Mouse (Mus musculus): ENCODE data around the gene D630003M21Rik. TPM values are rescaled to one million over a fixed set of nuclear protein-coding genes. Genes with fewer than 3 reads are reported as not detected.
A peak's percentile ranks its signal among the peaks of the same experiment; 100 is the strongest.

Gene D630003M21Rik
- total RNA-seq, 2 experiments from 2014 or later = 3.8 to 4.8 TPM

DNA sequence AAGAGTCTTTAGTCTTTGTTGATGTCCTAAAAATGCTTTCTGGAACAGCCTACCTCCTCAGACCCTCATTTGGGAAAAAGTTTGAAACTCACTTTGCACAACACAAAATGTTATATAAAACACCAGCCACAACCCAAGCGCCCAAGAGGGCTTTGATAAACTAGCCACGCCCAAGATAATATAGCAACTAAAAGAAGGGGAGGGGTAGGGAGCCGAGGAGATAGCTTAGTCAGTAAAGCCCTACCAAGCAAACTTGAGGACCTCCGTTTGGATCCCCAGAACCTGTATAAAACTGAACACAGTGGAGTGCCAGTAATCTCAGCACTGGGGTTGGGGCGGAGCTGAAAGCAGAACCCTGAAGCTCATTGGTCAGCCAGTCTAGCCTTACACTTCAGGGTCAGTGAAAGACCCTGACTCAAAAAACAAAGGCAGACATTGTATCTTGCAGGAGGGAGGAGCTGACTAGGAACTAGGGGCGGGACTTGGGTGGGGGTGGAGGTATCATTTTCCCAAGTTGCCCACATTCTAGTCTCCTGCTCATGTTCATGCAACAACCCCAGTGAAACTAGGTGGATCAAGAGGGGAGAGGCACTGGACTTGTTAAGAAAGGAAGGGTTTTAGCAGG is 76.2 kb downstream of the D630003M21Rik start:
- DNase-seq (ENCODE audit: low spot score in 2 of 2) = no peak
- intact Hi-C loops (cut with DNase I) = no loop called here

DNA sequence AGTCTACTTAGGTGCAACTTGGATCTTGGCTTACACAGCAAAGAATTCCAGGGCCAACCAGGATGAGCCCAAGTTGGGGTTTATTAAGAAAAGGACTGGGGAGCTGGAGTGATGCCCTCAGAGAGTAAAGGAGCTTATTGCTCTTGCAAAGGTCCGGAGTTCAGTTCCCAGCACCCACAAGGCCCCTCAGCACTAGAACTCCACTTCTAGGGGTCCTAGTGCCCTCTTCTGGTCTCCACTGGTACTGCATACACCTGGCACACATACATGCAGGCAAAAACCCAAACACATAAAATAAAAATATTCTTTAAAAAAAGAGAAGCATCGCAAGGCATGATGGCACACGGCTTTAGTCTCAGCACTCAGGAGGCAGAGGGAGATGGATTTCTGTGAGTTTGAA is 77.9 kb downstream of the D630003M21Rik start:
- DNase-seq (ENCODE audit: low spot score in 2 of 2) = no peak
- intact Hi-C loops (cut with DNase I) = no loop called here

DNA sequence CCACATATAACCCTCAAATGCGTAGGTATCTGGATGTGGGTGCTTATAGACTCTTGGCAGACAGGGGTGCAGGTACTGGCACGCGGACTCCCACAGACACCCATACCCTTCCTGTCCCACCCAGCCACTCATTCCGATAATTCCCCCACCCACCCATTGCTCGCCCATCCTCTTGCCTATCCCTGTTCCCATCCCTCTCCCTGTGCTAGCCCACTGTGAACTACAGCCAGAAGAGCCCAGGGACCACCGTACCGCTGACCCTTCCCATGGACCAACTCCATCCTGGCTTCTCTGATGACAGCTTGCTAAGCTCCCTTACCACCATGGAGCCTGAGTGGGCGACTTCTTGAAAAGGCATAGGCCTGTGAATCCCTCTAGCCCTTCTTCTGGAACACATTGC is 82.1 kb downstream of the D630003M21Rik start:
- intact Hi-C loops (cut with DNase I) = loop anchor here (5.0 kb wide), 1 partner anchor 40 kb away; no protein-coding TSS in a partner anchor
- no peak for DNase-seq (ENCODE audit: low spot score in 2 of 2)

DNA sequence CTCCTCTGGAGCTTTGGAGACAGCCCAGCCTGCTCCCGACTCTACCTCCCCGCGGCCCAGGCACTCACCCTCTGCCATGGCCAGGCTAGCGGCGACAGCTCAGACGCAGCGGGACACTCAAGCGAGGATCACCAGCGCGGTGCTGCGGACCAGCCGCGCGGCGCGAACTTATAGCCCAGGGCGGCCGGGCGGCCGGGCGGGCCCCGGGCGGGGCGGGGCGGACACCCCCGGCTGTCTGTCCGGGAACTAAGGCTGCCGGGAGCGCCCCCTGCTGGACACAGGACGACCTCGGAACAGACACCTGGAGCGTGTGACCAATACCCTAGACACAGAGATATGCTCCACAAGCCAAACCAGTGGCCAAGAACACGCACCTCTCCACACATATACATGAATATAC is 82.8 kb downstream of the D630003M21Rik start, which contains the start of gene Tgm2:
Tgm2 (minus strand) TSS at position 214 of the 400 bp plus-strand sequence.
- DNase-seq (ENCODE audit: low spot score in 2 of 2) = peak; percentile 72 to 77
- intact Hi-C loops (cut with DNase I) = loop anchor here (5.0 kb wide), 1 partner anchor 39 kb away; no protein-coding TSS in a partner anchor

DNA sequence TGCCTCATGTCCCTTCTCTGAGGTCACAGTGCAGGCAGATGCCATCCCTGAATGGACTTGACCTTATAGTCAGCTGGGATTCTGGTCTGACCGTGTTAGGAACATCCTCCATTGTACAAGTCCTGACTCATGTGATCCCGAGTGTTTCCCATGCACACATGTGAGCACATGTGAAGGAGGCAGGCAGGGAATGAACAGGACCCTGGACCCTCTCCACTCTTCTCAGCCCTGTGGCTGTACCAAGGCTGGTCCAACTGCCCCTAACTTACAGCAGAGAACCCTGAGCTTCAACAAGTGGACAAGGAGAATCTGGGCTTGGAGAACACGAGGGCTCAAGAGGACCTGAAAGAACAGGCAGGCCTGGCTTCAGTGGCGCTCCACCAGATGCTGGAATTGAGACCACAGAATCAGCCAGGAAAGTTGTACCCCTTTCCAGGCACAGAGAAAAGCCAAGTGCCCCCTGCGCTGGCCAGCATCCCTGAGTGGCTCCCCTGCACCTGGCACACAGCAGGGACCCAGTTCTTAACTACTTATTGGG is 83.4 kb downstream of the D630003M21Rik start:
- no peak for DNase-seq (ENCODE audit: low spot score in 2 of 2)
- intact Hi-C loops (cut with DNase I) = loop anchor here (5.0 kb wide), 1 partner anchor 38 kb away; no protein-coding TSS in a partner anchor

DNA sequence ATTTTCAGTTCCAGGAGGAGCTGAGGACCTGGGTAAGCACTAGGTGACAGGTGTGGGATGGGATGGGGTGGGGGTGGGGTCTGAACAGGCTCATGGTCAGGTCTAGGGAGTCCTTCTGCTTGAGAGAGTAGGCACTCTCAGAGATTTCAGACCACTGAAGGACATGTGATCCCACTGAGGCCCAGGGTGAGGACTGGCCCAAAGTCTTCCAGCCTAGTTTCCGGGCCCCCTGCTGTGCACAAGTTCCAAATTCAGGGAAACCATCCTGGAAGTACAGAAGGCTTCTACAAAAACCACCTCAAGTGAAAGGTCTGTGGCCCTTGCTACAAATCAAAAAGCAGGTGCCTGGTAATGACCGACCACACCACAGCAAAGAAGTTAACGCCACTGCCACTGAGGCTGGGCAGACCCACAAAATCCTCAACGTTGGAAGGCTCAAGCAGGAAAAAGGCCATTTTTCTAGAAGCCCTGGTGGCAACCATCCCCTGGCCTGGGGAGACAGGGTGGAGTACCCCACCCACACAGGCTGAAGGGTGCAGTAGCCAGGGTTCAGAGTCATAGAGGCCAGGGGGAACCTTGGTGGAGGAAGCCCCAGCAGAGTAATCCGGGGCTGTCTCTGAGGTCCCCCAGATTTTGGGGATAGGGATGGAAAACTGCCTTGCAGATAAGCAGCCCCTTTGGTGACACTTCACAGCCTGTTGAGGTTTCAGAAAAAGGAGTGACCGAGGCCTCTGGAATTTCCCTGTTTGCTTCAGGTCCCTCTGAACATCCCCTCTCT is 84.1 kb downstream of the D630003M21Rik start:
- DNase-seq (ENCODE audit: low spot score in 2 of 2) = no peak
- intact Hi-C loops (cut with DNase I) = loop anchor here (5.0 kb wide), 1 partner anchor 38 kb away; no protein-coding TSS in a partner anchor

DNA sequence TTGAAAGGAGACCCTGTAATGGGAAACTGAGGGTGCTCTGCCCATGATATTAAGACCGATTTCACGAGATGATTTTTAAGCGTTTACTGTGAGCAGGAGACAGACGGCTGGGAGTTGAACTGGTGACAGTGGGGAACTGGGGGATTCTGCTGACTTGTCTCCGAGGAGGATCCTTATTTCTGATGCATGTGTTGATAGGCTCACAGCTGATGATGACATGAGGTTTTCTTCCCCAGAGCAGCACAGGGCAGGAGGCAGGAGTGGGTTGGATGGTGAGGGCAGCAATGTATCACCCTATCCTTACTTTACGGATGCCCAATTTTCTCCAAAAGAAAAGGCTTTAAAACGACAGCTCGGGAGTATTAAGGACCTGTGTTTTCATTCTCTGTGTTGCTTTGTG is 84.8 kb downstream of the D630003M21Rik start:
- DNase-seq (ENCODE audit: low spot score in 2 of 2) = no peak
- intact Hi-C loops (cut with DNase I) = no loop called here

DNA sequence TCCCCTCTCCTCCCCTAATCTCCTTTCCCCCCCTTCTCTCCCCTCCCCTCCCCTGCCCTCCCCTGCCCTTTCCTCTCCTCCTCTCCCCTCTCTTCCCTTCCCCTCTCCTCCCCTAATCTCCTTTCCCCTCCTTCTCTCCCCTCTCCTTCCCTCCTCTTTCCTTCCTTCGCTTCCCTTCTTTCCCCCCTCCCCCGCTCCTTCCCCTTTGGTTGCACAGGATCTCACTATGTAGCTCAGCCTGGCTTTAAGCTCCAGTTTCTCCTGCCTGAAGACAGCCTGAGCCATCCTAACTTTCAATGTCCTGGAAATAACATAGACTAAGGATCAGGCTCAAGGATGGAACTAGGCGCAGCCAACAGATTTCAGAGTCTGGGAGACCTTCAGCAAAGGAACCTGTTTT is 85.2 kb downstream of the D630003M21Rik start:
- no peak for DNase-seq (ENCODE audit: low spot score in 2 of 2)
- intact Hi-C loops (cut with DNase I) = no loop called here

DNA sequence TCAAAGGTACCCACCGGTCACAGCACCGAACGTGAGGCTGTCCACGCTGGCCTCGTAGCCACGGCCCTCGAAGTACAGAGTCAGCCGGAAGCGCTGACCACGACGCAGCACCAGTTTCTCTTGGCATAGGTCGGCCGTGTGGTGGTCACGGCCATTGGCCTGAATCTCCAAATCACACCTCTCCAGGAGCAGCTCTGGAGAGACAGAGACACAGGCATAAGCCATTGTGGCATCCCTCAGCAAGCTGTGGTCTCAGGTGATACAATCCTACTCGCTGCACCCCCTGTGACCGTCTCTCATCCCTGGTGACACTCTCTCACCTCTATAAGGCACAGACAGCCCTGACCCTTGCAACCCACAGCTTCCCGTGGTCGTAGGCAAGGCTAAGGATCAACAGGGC is 86.0 kb downstream of the D630003M21Rik start:
- intact Hi-C loops (cut with DNase I) = no loop called here
- DNase-seq (ENCODE audit: low spot score in 2 of 2) = no peak

DNA sequence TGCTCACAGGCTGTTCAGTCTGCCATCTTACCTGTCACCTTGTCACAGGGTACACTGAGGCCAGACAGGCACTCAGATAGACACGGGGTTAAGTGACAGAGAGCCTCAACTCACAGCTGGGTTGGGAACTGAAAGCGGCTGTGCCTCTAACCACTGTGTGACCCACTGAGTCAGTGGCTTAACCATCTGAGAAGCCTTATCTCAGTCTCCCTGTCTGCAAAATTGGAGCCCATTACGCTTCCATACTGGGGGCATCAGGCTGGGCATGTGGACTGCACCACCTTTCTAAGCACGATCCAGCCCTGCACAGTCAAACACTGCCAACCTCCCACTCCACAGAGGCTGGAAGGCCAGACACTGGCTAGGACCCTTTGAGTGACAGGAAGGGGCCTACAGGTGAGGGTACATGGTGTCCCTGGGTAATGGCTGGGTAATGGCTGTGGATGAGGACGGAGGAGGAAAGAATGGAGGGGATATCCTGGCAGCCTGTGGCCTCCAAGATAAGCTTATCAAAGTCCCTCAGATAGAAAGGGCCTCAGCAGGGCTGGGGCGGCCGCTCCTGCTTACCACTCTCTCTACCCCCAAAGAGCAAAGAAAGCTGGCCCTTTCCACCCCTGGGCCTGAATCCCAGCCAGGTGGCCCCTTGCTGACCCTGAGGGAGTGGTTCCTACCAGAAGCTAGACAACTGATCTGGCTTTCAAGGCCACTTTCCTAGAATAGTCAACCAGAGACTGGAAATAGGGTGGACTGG is 87.2 kb downstream of the D630003M21Rik start:
- DNase-seq (ENCODE audit: low spot score in 2 of 2) = no peak
- intact Hi-C loops (cut with DNase I) = no loop called here

DNA sequence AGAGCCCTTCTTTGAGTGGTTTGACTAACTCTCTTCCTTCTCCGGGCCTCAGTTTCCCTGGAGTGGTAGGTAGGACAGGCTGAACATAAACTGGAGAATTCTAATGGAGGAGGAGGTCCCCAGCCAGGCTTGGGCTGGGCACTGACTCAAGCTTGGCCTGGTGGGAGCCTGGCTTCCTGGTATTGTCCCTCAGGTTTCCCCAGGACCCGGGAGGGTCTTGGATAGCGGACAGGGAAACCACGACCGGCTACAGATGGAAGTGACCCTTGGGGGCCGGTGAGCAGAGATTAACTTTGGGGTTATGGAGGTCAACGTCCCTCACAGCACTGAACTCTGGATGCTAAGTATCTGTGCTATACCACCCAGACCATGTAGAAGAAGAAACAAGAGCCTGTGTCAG is 87.8 kb downstream of the D630003M21Rik start:
- intact Hi-C loops (cut with DNase I) = no loop called here
- DNase-seq (ENCODE audit: low spot score in 2 of 2) = no peak

DNA sequence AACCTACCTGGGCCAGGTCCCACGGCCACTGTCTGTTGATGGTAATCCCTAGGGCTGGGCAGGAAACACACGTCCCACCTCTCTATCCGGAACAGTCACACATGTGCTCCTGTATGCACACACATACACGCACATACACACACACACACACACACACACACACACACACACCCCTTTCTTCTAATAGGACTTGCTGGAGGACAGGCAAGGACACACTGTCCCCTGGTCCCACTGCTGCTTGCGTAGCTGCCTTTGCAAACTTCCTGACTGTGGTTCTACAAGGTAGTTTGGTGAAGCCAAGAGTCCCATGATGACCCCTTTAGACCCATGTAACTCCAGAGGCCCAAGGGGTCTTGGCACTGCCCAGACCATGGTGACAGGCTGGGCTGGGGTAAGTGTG is 88.4 kb downstream of the D630003M21Rik start:
- no peak for DNase-seq (ENCODE audit: low spot score in 2 of 2)
- intact Hi-C loops (cut with DNase I) = no loop called here

DNA sequence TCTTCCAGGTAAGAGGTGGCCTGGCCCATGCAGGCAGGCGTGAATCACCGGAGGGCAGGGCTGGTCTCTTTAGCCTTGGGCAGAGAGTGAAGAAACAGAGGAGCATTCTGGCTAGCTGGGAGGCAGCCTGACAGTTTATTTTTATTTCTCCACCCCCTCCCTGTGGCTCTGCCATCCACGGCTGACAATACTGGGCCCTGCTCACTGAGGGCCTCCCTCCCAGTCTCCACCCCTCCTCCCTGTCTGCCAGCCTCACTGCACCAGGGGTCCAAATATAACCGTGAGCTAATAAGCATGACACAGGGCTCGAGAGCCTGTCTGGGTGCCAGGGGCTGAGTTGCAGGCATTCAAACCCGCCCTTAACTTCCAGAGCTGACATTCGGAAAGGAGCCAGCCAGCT is 89.4 kb downstream of the D630003M21Rik start:
- DNase-seq (ENCODE audit: low spot score in 2 of 2) = peak; percentile 39 to 54
- intact Hi-C loops (cut with DNase I) = no loop called here

DNA sequence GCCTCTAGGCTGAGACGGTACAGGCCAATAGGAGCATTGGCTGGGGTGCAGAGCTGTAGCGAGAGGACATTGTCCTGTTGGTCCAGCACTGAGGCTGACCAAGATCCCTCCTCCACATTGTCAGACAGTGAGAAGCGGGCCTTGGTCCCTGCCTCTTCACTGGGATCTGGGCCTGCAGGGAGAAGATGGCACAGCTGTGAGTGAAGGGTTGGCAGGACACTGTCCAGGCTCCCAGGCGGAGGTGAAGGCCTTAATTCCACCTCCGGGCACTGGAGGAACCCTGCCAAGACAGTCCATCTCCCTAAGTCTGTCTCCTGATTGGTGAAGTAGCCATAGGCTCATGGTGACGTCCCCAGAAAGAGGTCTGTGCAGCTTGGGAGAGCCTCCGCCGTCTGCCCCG is 90.2 kb downstream of the D630003M21Rik start:
- intact Hi-C loops (cut with DNase I) = no loop called here

DNA sequence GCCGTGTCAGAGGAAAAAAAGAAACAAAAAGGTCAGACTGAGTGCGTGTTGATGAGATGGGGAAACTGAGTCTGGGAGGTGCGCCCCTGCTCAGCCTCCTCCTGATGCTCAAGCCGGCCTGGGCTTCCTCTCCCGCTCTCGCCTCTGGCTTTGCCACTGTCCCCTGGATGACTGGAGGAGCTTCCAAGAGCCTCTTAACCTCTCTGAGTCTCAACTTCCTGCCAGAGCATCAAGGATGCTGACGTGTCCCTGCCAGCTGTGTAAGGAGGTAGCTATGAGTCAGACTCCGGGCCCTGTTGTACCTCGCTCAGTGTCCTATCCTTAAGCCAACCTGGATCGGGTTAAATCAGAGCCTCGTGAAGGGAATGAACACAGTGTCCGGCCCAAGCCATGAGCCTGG is 91.3 kb downstream of the D630003M21Rik start:
- DNase-seq (ENCODE audit: low spot score in 2 of 2) = no peak
- intact Hi-C loops (cut with DNase I) = no loop called here

More for the DNA sequence above, 90.2 kb downstream of the D630003M21Rik start:
- DNase-seq (ENCODE audit: low spot score in 2 of 2) = no peak

DNA sequence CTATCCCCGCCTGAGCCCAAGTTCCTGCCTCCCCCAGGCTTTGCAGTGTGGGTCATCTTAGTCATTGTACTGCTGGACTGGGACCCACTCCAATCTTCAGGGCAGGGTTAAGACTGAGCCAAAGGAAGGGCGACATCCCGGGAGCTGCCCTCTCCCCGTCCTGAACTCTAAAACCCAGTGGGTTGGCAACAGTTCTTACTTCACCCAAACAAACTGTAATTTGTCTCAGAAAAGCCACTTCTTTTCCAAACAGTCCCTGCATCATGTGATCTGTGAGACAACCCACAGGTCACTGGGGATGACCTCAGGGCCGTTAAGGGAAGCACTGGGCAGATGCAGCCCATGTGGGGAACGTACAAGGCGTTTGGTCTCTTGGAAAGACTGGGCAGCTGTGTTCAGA is 92.8 kb downstream of the D630003M21Rik start:
- no peak for DNase-seq (ENCODE audit: low spot score in 2 of 2)
- intact Hi-C loops (cut with DNase I) = no loop called here

DNA sequence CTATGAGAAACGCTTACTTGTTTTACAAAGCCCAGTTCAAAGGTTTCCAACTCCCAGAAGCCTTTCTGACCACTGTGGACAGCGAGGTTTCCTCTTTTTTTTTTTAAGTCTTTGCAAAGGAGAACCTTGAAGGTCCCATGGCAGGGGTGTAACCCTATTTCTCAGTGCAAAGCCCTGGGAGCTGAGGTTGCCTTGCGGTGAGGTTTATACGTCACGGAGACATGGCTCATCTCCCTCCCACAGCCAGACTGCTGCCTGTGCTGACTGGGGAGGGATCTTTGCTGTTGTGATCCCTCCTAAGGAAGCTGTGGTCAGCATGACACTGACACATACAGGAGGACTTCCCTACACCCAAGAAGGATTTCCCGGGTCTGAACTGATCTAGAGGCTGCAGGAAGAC is 96.0 kb downstream of the D630003M21Rik start:
- no peak for DNase-seq (ENCODE audit: low spot score in 2 of 2)
- intact Hi-C loops (cut with DNase I) = no loop called here

Data from left cerebral cortex, postnatal 14 days (tissue).